Mouse (Mus musculus): ENCODE measurements around the gene Acp5.

The Acp5 gene

GRCm38 (mm10) chr9:22092746-22093145 lies 42.8 kb downstream of the Acp5 start:
- no peak for DNase-seq

GRCm38 (mm10) chr9:22089986-22090385 lies 45.5 kb downstream of the Acp5 start:
- DNase-seq: no peak

- no peak for DNase-seq
These were observed 46.2 kb downstream of the Acp5 start for GRCm38 (mm10) chr9:22089281-22089680.

- no peak for DNase-seq
These were observed 48.4 kb downstream of the Acp5 start for GRCm38 (mm10) chr9:22087034-22087618.

GRCm38 (mm10) chr9:22086012-22086411 lies 49.5 kb downstream of the Acp5 start:
- DNase-seq: no peak

- DNase-seq: peak; percentile 94 to 96
These were observed 50.3 kb downstream of the Acp5 start, which contains the start of gene Ecsit for GRCm38 (mm10) chr9:22085022-22085834. TSS of gene Ecsit (minus strand) at chr9:22085438.

- DNase-seq: no peak
These were observed 50.9 kb downstream of the Acp5 start for GRCm38 (mm10) chr9:22084667-22085021.
